ENCODE assay signal across 8 mouse cellular contexts in genomic region chr6:138141111-138141592, GRCm38 (mm10). TPM values are rescaled to one million over a fixed set of nuclear protein-coding genes. Genes with fewer than 3 reads are reported as not detected.
A peak's percentile ranks its signal among the peaks of the same experiment; 100 is the strongest.
DNase-seq lines count a peak whose midpoint lies in the region; ATAC-seq and TF ChIP-seq lines count a peak whose summit lies in the region.

No protein-coding gene starts in this region.

- H3K36me3 ChIP-seq in forebrain, postnatal 0 days (ENCODE audit: insufficient read depth) = no peaks in the 10 kb centered on the region
- H3K36me3 ChIP-seq in hindbrain, embryonic 10.5 days = no peaks in the 10 kb centered on the region
- H3K36me3 ChIP-seq in limb, embryonic 13.5 days = no peaks in the 10 kb centered on the region
- H3K36me3 ChIP-seq in midbrain, embryonic 11.5 days (ENCODE audit: control insufficient read depth, insufficient read depth, low read length) = no peaks in the 10 kb centered on the region

- 10% methylated on average over 4 of the region's 4 CpGs for WGBS in bone marrow, adult 2 months
- WGBS in forebrain, postnatal 0 days = 40% methylated on average over 4 of the region's 4 CpGs
- 63% methylated on average over 4 of the region's 4 CpGs for WGBS in hindbrain, embryonic 10.5 days
- 52% methylated on average over 4 of the region's 4 CpGs for WGBS in limb, embryonic 13.5 days
- WGBS in midbrain, embryonic 11.5 days = 77% methylated on average over 4 of the region's 4 CpGs

- H3K4me2 ChIP-seq in forebrain, postnatal 0 days (ENCODE audit: low read depth) = peak overlapping the region; percentile 56
- peak overlapping the region; percentile 72 for H3K4me2 ChIP-seq in limb, embryonic 13.5 days (replicated peaks)
- H3K4me2 ChIP-seq in midbrain, embryonic 11.5 days = peak overlapping the region; percentile 65

- peaks cover 1% of the 10 kb centered on the region for H3K4me1 ChIP-seq in bone marrow, adult 2 months (ENCODE audit: control insufficient read depth, insufficient read depth, low read length)
- H3K4me1 ChIP-seq in forebrain, postnatal 0 days (ENCODE audit: insufficient read depth) = no peaks in the 10 kb centered on the region
- peaks cover 18% of the 10 kb centered on the region for H3K4me1 ChIP-seq in hindbrain, embryonic 10.5 days (replicated peaks)
- H3K4me1 ChIP-seq in limb, embryonic 13.5 days = peaks cover 41% of the 10 kb centered on the region
- H3K4me1 ChIP-seq in midbrain, embryonic 11.5 days (ENCODE audit: control insufficient read depth, insufficient read depth, low read length) = no peaks in the 10 kb centered on the region; the same call in 1 of the 2 replicates

- no peak for DNase-seq in forebrain, postnatal 0 days
- DNase-seq in hindbrain, embryonic 10.5 days (ENCODE audit: low spot score) = no peak
- no peak for DNase-seq in midbrain, embryonic 11.5 days (ENCODE audit: low spot score, missing footprints)
- peak; percentile 80 for DNase-seq in urinary bladder, postnatal 25 days (ENCODE audit: low spot score)
- DNase-seq in cerebellum, postnatal 25 days = no peak
- DNase-seq in layer of hippocampus, postnatal 14 days (ENCODE audit: low spot score in 2 of 2) = no peak

- peak; percentile 48; the same call in 1 of the 2 replicates for TF ChIP-seq POLR2A in bone marrow, adult 2 months (IDR thresholded peaks at IDR 0.05; ENCODE audit: borderline replicate concordance, control insufficient read depth, low read depth, low read length)

- ATAC-seq in forebrain, postnatal 0 days = no peak
- no peak for ATAC-seq in limb, embryonic 13.5 days (ENCODE audit: low FRiP score, low read depth)
- 0 out of 2 replicates have a peak, but pooled peaks have one; percentile 14 for ATAC-seq in midbrain, embryonic 11.5 days (ENCODE audit: low FRiP score)

- no peaks in the 10 kb centered on the region for H3K9me3 ChIP-seq in forebrain, postnatal 0 days (ENCODE audit: low read length)
- no peaks in the 10 kb centered on the region for H3K9me3 ChIP-seq in hindbrain, embryonic 10.5 days
- no peaks in the 10 kb centered on the region for H3K9me3 ChIP-seq in limb, embryonic 13.5 days
- no peaks in the 10 kb centered on the region for H3K9me3 ChIP-seq in midbrain, embryonic 11.5 days (ENCODE audit: control insufficient read depth, low read length)

- H3K27me3 ChIP-seq in forebrain, postnatal 0 days (ENCODE audit: insufficient read depth, low read length) = no peaks in the 10 kb centered on the region
- no peaks in the 10 kb centered on the region for H3K27me3 ChIP-seq in hindbrain, embryonic 10.5 days (ENCODE audit: insufficient read depth, poor library complexity, severe bottlenecking)
- H3K27me3 ChIP-seq in limb, embryonic 13.5 days = no peaks in the 10 kb centered on the region
- H3K27me3 ChIP-seq in midbrain, embryonic 11.5 days (ENCODE audit: control insufficient read depth, insufficient read depth, low read length) = no peaks in the 10 kb centered on the region

- H3K27ac ChIP-seq in bone marrow, adult 2 months (ENCODE audit: control insufficient read depth, insufficient read depth, low read depth, low read length, poor library complexity) = peak overlapping the region; percentile 85
- H3K27ac ChIP-seq in forebrain, postnatal 0 days (ENCODE audit: low read depth, low read length) = no peak overlapping the region
- peak overlapping the region; percentile 88; the same call in 1 of the 2 replicates for H3K27ac ChIP-seq in hindbrain, embryonic 10.5 days
- H3K27ac ChIP-seq in limb, embryonic 13.5 days = peak overlapping the region; percentile 58; the same call in 1 of the 2 replicates
- no peak overlapping the region for H3K27ac ChIP-seq in midbrain, embryonic 11.5 days (ENCODE audit: low read depth, low read length)

- H3K4me3 ChIP-seq in bone marrow, adult 2 months (replicated peaks; ENCODE audit: control insufficient read depth, low read depth, low read length) = peak overlapping the region; percentile 94
- H3K4me3 ChIP-seq in forebrain, postnatal 0 days (ENCODE audit: low read depth, low read length) = peak overlapping the region; percentile 36; the same call in 1 of the 2 replicates
- H3K4me3 ChIP-seq in hindbrain, embryonic 10.5 days = peak overlapping the region; percentile 60
- H3K4me3 ChIP-seq in limb, embryonic 13.5 days = peak overlapping the region; percentile 57
- H3K4me3 ChIP-seq in midbrain, embryonic 11.5 days (ENCODE audit: low read depth, low read length) = peak overlapping the region; percentile 35; the same call in 1 of the 2 replicates

- no peak for TF ChIP-seq CTCF in bone marrow, adult 2 months (IDR thresholded peaks at IDR 0.05; ENCODE audit: control insufficient read depth, insufficient read depth, low read length)
- TF ChIP-seq CTCF in forebrain, postnatal 0 days (IDR thresholded peaks at IDR 0.05; ENCODE audit: low read depth) = no peak

- H3K9ac ChIP-seq in forebrain, postnatal 0 days = no peak overlapping the region
- H3K9ac ChIP-seq in limb, embryonic 13.5 days = peak overlapping the region; percentile 70
- H3K9ac ChIP-seq in midbrain, embryonic 11.5 days (ENCODE audit: low read length) = no peak overlapping the region; the same call in 1 of the 2 replicates

RNA-seq across cellular contexts. Expression of gene Mgst1, which starts 1.0 kb away (rescaled TPM):
- 51.0 and 109 TPM in 2 replicates for polyA plus RNA-seq in bone marrow, adult 2 months (2011; ENCODE audit: insufficient read depth, insufficient read length, low replicate concordance, missing spikeins)
- total RNA-seq in forebrain, postnatal 0 days (2014; rRNA removed) = 23.9 and 27.3 TPM in 2 replicates
- 66.5 and 70.5 TPM in 2 replicates for polyA plus RNA-seq in forebrain, postnatal 0 days (2015; fragmentation: Nextera tagmentation; extraction: Ambion mirVana)
- 48.5 and 65.4 TPM in 2 replicates for polyA plus RNA-seq in hindbrain, embryonic 10.5 days (2016; fragmentation: Nextera tagmentation; extraction: Ambion mirVana)
- polyA plus RNA-seq in limb, embryonic 13.5 days (2015; fragmentation: Nextera tagmentation; extraction: Ambion mirVana) = 145 and 150 TPM in 2 replicates
- 53.2 and 58.4 TPM in 2 replicates for polyA plus RNA-seq in midbrain, embryonic 11.5 days (2014; fragmentation: Nextera tagmentation; extraction: Ambion mirVana)
- 10 to 100 TPM in 1 of 2 experiments, 1 to 10 TPM in 1; 9.7 to 12.2 TPM for total RNA-seq in layer of hippocampus, postnatal 14 days (2021)

Comparison
In these comparisons a context has a peak if more than half of its experiments do, and no peak if none do; other contexts are left out.
1. H3K27ac ChIP-seq: peak in bone marrow, adult 2 months (single experiment), hindbrain, embryonic 10.5 days (single experiment) and limb, embryonic 13.5 days (single experiment); none in forebrain, postnatal 0 days (single experiment) and midbrain, embryonic 11.5 days (single experiment).
2. H3K4me3 ChIP-seq: peak in every context shown above with its lines; median percentile 94 in bone marrow, adult 2 months; 60 in hindbrain, embryonic 10.5 days; 57 in limb, embryonic 13.5 days; 36 in forebrain, postnatal 0 days; 35 in midbrain, embryonic 11.5 days.
3. Peak in every context shown above with its lines, with median percentiles within 50 percentile points of each other: H3K4me2 ChIP-seq.